Mouse (Mus musculus) heart, embryonic 15.5 days (tissue): ENCODE measurements at regions not wholly inside any gene's neighbourhood (a gene's known extent, or its start where the extent isn't known, plus 50 kb on each side); places are given as distances from the start of the nearest gene placed in this dataset.

Experiments used
- ATAC-seq: fragments of 200-750 bp; cut with Nextera tagmentation; replicated peaks from 2 replicates; pipeline ENCODE4 v1.8.0; 2017; ENCODE audit warnings: low read depth, moderate TSS enrichment; ENCODE audit not compliant: insufficient number of reproducible peaks, insufficient read depth, low FRiP score
- H3K27ac ChIP-seq: fragments of 300-500 bp; sonication (generic); 2 replicates; pipeline ENCODE4 v1.5.1; 2015; ENCODE audit warnings: mild to moderate bottlenecking, inconsistent platforms
- H3K27me3 ChIP-seq: fragments of 300-500 bp; sonication (generic); 2 replicates; pipeline ENCODE4 v1.6.1; 2015; ENCODE audit warnings: inconsistent platforms
- H3K36me3 ChIP-seq: fragments of 300-500 bp; sonication (generic); 2 replicates; pipeline ENCODE4 v1.6.1; 2015; ENCODE audit warnings: mild to moderate bottlenecking, inconsistent platforms
- H3K4me1 ChIP-seq: fragments of 300-500 bp; sonication (generic); replicated peaks from 2 replicates; pipeline ENCODE4 v1.6.1; 2015; ENCODE audit warnings: inconsistent platforms
- H3K4me2 ChIP-seq: fragments of 300-500 bp; sonication (generic); 2 replicates; pipeline ENCODE4 v1.6.1; 2015; ENCODE audit warnings: inconsistent platforms, mild to moderate bottlenecking, moderate library complexity
- H3K4me3 ChIP-seq: fragments of 300-500 bp; sonication (generic); 2 replicates; pipeline ENCODE4 v1.5.1; 2015; ENCODE audit warnings: mild to moderate bottlenecking, inconsistent platforms
- H3K9ac ChIP-seq: fragments of 300-500 bp; sonication (generic); 2 replicates; pipeline ENCODE4 v1.6.1; 2015; ENCODE audit warnings: mild to moderate bottlenecking, inconsistent platforms
- H3K9me3 ChIP-seq: fragments of 300-500 bp; sonication (generic); replicated peaks from 2 replicates; pipeline ENCODE4 v1.6.1; 2016; ENCODE audit warnings: inconsistent platforms
- WGBS: fragments of 180-500 bp; shearing (Covaris S2); methylation state at CpG from one replicate; pipeline ENCODE4 v1.1.7; 2015; ENCODE audit warnings: mixed read lengths; 5-methylcytosine and 5-hydroxymethylcytosine counted together

GRCm38 (mm10) chr4:33799831-33800230 lies 124.6 kb upstream of the Cnr1 start:
- H3K9ac ChIP-seq = no peak overlapping the region
- no peak overlapping the region for H3K27ac ChIP-seq
- no peaks in the 10 kb centered on the region for H3K27me3 ChIP-seq
- no peaks in the 10 kb centered on the region for H3K36me3 ChIP-seq
- H3K4me1 ChIP-seq = no peaks in the 10 kb centered on the region
- H3K9me3 ChIP-seq = no peaks in the 10 kb centered on the region
- no peak for ATAC-seq
- H3K4me2 ChIP-seq = no peak overlapping the region
- no peak overlapping the region for H3K4me3 ChIP-seq
- WGBS = 26% methylated on average over 1 of the region's 1 CpGs

GRCm38 (mm10) chr4:33812338-33812737 lies 112.1 kb upstream of the Cnr1 start:
- WGBS = 51% methylated on average over 1 of the region's 1 CpGs
- ATAC-seq = no peak
- H3K9me3 ChIP-seq = no peaks in the 10 kb centered on the region
- H3K4me3 ChIP-seq = no peak overlapping the region
- H3K4me2 ChIP-seq = no peak overlapping the region
- H3K9ac ChIP-seq = no peak overlapping the region
- no peaks in the 10 kb centered on the region for H3K4me1 ChIP-seq
- H3K36me3 ChIP-seq = no peaks in the 10 kb centered on the region
- H3K27me3 ChIP-seq = no peaks in the 10 kb centered on the region
- H3K27ac ChIP-seq = no peak overlapping the region

DNA sequence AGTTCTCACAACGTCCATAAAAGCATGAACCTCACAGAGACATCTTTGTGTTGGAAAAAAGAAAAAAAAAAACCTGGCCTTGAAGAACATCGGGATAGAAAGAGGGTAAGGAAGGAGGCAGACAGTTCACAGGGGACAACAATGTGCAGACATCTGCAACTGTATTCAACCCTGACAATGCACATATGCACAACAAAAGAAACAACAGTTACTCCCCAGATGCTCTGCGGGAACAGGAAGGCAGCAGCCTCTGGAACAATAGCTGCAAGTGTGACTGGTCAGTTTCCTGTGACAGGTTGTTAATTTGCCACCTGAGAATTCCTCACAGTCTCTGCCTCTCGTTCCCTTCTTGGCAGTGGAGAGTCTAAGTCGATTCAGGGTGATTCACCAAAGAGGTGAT lies 100.5 kb upstream of the Cnr1 start:
- Histone ChIP-seq H3K4me3 (no peak overlapping the region), H3K27ac (no peak overlapping the region), H3K9me3 (no peaks in the 10 kb centered on the region), H3K36me3 (no peaks in the 10 kb centered on the region), H3K27me3 (no peaks in the 10 kb centered on the region), H3K4me1 (no peaks in the 10 kb centered on the region), H3K4me2 (no peak overlapping the region), H3K9ac (no peak overlapping the region)
- no peak for ATAC-seq
- WGBS = 10% methylated on average over 5 of the region's 5 CpGs

DNA sequence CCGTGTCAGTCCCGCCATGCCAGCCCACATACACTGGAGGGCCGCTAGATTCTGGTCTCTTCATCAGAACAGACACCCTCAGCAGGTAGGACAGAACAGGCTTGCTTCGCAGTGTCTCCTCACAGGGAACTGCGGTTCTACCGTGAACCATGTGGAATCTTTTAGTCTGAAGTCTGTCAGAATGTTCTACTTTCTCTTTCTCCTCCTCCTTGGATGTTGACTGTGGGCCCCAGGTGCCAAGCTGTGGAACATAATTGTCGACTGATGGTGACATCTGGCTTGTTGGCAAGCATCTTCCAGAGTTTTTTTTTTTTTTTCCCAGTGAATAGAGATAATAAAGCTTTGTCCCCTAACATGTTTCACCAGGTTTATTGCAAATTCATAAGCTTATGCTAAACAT lies 91.3 kb upstream of the Cnr1 start:
- Histone ChIP-seq H3K4me3 (no peak overlapping the region), H3K27me3 (no peaks in the 10 kb centered on the region), H3K36me3 (no peaks in the 10 kb centered on the region), H3K4me1 (no peaks in the 10 kb centered on the region), H3K4me2 (no peak overlapping the region), H3K27ac (no peak overlapping the region), H3K9ac (no peak overlapping the region), H3K9me3 (no peaks in the 10 kb centered on the region)
- ATAC-seq = no peak
- 82% methylated on average over 7 of the region's 7 CpGs for WGBS

- H3K4me3 ChIP-seq = no peak overlapping the region
- 80% methylated on average over 6 of the region's 6 CpGs for WGBS
- ATAC-seq = no peak
These were observed 86.0 kb upstream of the Cnr1 start for GRCm38 (mm10) chr4:33838436-33838835.

DNA sequence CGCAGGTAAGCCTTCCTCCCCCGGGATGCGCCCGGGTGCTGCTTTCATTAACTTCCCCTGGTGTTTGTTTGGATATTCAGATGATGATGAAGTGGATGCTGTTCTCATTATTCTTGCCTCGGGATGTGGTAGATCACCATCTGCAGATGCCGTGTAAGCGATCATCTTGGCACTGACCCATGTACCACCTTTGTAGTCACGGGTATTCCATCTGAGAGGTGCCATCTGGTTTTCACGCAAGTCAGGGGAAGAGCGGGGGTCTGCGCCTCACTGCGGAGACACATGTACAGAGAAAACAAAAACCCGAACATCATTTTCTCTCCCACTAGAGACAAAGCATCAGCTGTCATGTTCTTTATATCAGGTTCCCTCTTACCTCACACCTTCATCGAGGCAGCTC lies 84.3 kb upstream of the Cnr1 start:
- no peak overlapping the region for H3K9ac ChIP-seq
- no peaks in the 10 kb centered on the region for H3K4me1 ChIP-seq
- no peaks in the 10 kb centered on the region for H3K27me3 ChIP-seq
- no peaks in the 10 kb centered on the region for H3K9me3 ChIP-seq
- H3K36me3 ChIP-seq = no peaks in the 10 kb centered on the region
- WGBS = 80% methylated on average over 14 of the region's 14 CpGs
- no peak overlapping the region for H3K4me2 ChIP-seq
- no peak overlapping the region for H3K27ac ChIP-seq
- H3K4me3 ChIP-seq = no peak overlapping the region
- no peak for ATAC-seq

More at GRCm38 (mm10) chr4:33838436-33838835, 86.0 kb upstream of the Cnr1 start:
- Histone ChIP-seq H3K9ac (no peak overlapping the region), H3K4me1 (no peaks in the 10 kb centered on the region), H3K27me3 (no peaks in the 10 kb centered on the region), H3K36me3 (no peaks in the 10 kb centered on the region), H3K27ac (no peak overlapping the region), H3K9me3 (no peaks in the 10 kb centered on the region), H3K4me2 (no peak overlapping the region)

- WGBS = 40% methylated on average over 9 of the region's 9 CpGs
- Histone ChIP-seq H3K4me2 (no peak overlapping the region), H3K27me3 (no peaks in the 10 kb centered on the region), H3K36me3 (no peaks in the 10 kb centered on the region), H3K27ac (no peak overlapping the region), H3K9me3 (no peaks in the 10 kb centered on the region), H3K4me3 (no peak overlapping the region), H3K9ac (no peak overlapping the region), H3K4me1 (no peaks in the 10 kb centered on the region)
- no peak for ATAC-seq
These were observed 78.6 kb upstream of the Cnr1 start for GRCm38 (mm10) chr4:33845611-33846395.

DNA sequence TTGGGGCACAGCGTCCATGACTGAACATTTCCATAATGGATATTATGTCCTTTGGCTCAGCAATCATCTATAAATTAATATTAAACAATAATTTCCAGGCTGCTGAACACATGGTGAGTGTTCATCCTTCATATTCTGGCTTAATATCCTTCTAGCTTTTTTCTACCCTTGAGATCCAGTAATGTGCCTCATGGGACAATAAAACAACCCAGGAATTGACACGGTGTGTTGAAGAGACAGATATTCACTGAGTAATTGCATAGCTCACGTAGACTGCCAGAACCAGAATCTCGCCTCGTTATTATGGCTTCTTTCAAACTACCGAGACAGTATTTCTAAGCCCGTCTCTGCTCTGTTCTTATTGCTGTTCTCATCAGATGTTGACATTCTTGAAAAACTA lies 74.1 kb upstream of the Cnr1 start:
- no peaks in the 10 kb centered on the region for H3K27me3 ChIP-seq
- WGBS = 80% methylated on average over 7 of the region's 7 CpGs
- no peak for ATAC-seq

DNA sequence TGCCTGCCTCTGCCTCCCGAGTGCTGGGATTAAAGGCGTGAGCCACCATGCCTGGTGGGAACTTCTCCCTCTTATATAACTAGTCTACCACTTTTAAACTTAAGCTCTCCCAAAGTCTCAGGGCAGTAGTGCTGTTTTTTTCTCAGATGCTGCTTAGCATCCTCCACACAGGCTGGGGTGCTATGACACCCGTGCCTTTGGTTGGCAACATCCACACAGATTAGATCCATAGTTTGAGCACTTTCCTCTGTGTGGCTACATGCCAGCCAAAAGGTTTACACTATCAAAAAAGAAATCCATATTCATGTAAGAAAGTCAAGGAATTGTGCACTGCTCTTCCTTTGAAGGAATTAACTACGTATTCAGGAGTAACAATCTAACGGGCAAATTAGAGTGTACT lies 72.1 kb upstream of the Cnr1 start:
- no peaks in the 10 kb centered on the region for H3K4me1 ChIP-seq
- no peaks in the 10 kb centered on the region for H3K27me3 ChIP-seq
- no peaks in the 10 kb centered on the region for H3K9me3 ChIP-seq
- H3K4me3 ChIP-seq = no peak overlapping the region
- H3K9ac ChIP-seq = no peak overlapping the region
- ATAC-seq = no peak
- no peak overlapping the region for H3K4me2 ChIP-seq
- no peaks in the 10 kb centered on the region for H3K36me3 ChIP-seq
- 81% methylated on average over 5 of the region's 5 CpGs for WGBS
- H3K27ac ChIP-seq = no peak overlapping the region

More for the DNA sequence above, 74.1 kb upstream of the Cnr1 start:
- H3K4me2 ChIP-seq = no peak overlapping the region
- no peaks in the 10 kb centered on the region for H3K36me3 ChIP-seq
- H3K9ac ChIP-seq = no peak overlapping the region
- no peaks in the 10 kb centered on the region for H3K9me3 ChIP-seq
- H3K27ac ChIP-seq = no peak overlapping the region
- no peak overlapping the region for H3K4me3 ChIP-seq
- no peaks in the 10 kb centered on the region for H3K4me1 ChIP-seq

DNA sequence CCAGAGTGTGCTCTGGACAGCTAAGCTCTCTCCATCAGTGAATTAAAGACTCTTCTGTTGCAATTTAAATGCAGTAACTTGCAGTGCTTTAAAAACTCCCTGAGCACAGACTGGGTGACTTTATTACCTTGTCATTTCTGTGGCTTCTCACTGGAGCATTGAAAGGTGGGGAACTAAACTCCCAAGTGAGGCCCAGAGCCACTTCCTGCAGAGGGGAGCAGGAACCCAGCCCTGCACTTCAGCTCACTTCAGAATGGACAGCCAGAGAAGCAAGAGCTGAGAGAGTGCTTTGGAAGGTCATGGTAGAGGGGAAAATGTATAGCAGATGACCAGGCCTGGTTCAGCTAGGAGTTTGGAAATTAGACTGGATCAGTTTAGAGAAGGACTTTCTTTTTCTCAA lies 69.3 kb upstream of the Cnr1 start:
- H3K9ac ChIP-seq = no peak overlapping the region
- no peak for ATAC-seq
- H3K27ac ChIP-seq = no peak overlapping the region
- no peaks in the 10 kb centered on the region for H3K27me3 ChIP-seq
- no peaks in the 10 kb centered on the region for H3K9me3 ChIP-seq
- no peak overlapping the region for H3K4me2 ChIP-seq
- no peaks in the 10 kb centered on the region for H3K4me1 ChIP-seq
- H3K4me3 ChIP-seq = no peak overlapping the region
- no peaks in the 10 kb centered on the region for H3K36me3 ChIP-seq

GRCm38 (mm10) chr4:33867126-33867525 lies 57.3 kb upstream of the Cnr1 start:
- H3K9me3 ChIP-seq = no peaks in the 10 kb centered on the region
- no peak overlapping the region for H3K27ac ChIP-seq
- WGBS = 84% methylated on average over 2 of the region's 2 CpGs
- no peak overlapping the region for H3K9ac ChIP-seq
- no peak overlapping the region for H3K4me3 ChIP-seq
- H3K4me1 ChIP-seq = no peaks in the 10 kb centered on the region
- no peaks in the 10 kb centered on the region for H3K27me3 ChIP-seq
- ATAC-seq = no peak
- no peaks in the 10 kb centered on the region for H3K36me3 ChIP-seq
- no peak overlapping the region for H3K4me2 ChIP-seq

DNA sequence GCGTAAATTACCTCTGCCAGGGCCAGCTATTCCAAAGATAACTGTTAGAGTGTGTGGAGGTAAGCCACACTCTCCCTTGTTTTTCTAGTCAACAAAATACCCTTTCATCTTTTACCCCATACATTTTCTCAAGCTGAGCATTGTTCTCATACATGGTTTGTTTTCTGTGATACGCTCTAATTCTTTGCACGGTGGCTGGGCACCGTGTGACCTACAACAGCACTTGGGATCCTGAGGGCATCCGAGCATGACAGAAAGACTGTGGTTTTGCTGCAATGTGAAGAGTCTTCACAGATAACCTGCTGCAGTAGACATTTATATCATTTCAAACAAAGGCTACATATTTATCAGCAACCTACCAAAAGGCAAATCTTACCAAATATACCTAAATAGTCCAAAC lies 55.1 kb upstream of the Cnr1 start:
- Histone ChIP-seq H3K9me3 (no peaks in the 10 kb centered on the region), H3K9ac (no peak overlapping the region), H3K4me1 (no peaks in the 10 kb centered on the region), H3K27me3 (no peaks in the 10 kb centered on the region), H3K27ac (no peak overlapping the region), H3K4me3 (no peak overlapping the region), H3K4me2 (no peak overlapping the region), H3K36me3 (no peaks in the 10 kb centered on the region)
- no peak for ATAC-seq
- WGBS = 67% methylated on average over 5 of the region's 5 CpGs
